Mouse (Mus musculus) cortical plate, adult 2 months (tissue): ENCODE results near the gene Rfwd3.
"Not testable (repeated sequence)": the region's sequence is repeated elsewhere in the genome, so short reads cannot be mapped to it uniquely, and the experiment has no call there.

Source experiments
- CTCF ChIP-seq: fragments of 200-500 bp; IDR thresholded peaks from 2 replicates; pipeline ENCODE4 v1.5.1; 2011; ENCODE audit warnings: mild to moderate bottlenecking, control low read depth, low read length; ENCODE audit not compliant: insufficient read depth; ENCODE audit errors: extremely low read depth
- POLR2A ChIP-seq: fragments of 200-500 bp; IDR thresholded peaks from 2 replicates; pipeline ENCODE4 v1.6.1; 2011; ENCODE audit warnings: mild to moderate bottlenecking, low read length, control low read depth; ENCODE audit not compliant: insufficient read depth; ENCODE audit errors: extremely low read depth

- TF ChIP-seq POLR2A, CTCF: not testable (repeated sequence)
Measured at GRCm38 (mm10) chr8:111313961-111314360, 13.9 kb upstream of the Rfwd3 start.
